Mouse (Mus musculus) heart, embryonic 13.5 days (tissue): Measurements from ENCODE around the gene Nrxn2. TPM values are rescaled to one million over a fixed set of nuclear protein-coding genes. Genes with fewer than 3 reads are reported as not detected.

ENCODE experiments used
- ATAC-seq: fragments of 200-750 bp; cut with Nextera tagmentation; 2 replicates; pipeline ENCODE4 v1.8.0; 2017; ENCODE audit warnings: moderate TSS enrichment; ENCODE audit not compliant: insufficient number of reproducible peaks, low FRiP score, low TSS enrichment; ENCODE audit errors: extremely low read depth
- H3K27ac ChIP-seq: fragments of 300-500 bp; sonication (generic); replicated peaks from 2 replicates; pipeline ENCODE4 v1.5.1; 2015; ENCODE audit warnings: moderate library complexity, mild to moderate bottlenecking, inconsistent platforms
- H3K27me3 ChIP-seq: fragments of 300-500 bp; sonication (generic); replicated peaks from 2 replicates; pipeline ENCODE4 v1.6.1; 2015; ENCODE audit warnings: mild to moderate bottlenecking, inconsistent platforms
- H3K36me3 ChIP-seq: fragments of 300-500 bp; sonication (generic); 2 replicates; pipeline ENCODE4 v1.6.1; 2015; ENCODE audit warnings: mild to moderate bottlenecking, inconsistent platforms
- H3K4me1 ChIP-seq: fragments of 300-500 bp; sonication (generic); 2 replicates; pipeline ENCODE4 v1.6.1; 2015; ENCODE audit warnings: inconsistent platforms
- H3K4me2 ChIP-seq: fragments of 300-500 bp; sonication (generic); 2 replicates; pipeline ENCODE4 v1.6.1; 2015; ENCODE audit warnings: inconsistent platforms, mild to moderate bottlenecking, moderate library complexity
- H3K4me3 ChIP-seq: fragments of 300-500 bp; sonication (generic); 2 replicates; pipeline ENCODE4 v1.5.1; 2015; ENCODE audit warnings: moderate library complexity, mild to moderate bottlenecking, inconsistent platforms
- H3K9ac ChIP-seq: fragments of 300-500 bp; sonication (generic); 2 replicates; pipeline ENCODE4 v1.6.1; 2015; ENCODE audit warnings: inconsistent platforms, mild to moderate bottlenecking, moderate library complexity
- H3K9me3 ChIP-seq: fragments of 300-500 bp; sonication (generic); 2 replicates; pipeline ENCODE4 v1.6.1; 2016; ENCODE audit warnings: inconsistent platforms
- WGBS: fragments of 180-500 bp; shearing (Covaris S2); methylation state at CpG from one replicate; pipeline ENCODE4 v1.1.7; 2015; ENCODE audit warnings: mixed read lengths; 5-methylcytosine and 5-hydroxymethylcytosine counted together
- polyA plus RNA-seq: library from polyadenylated mRNA; unstranded; fragments of >200 nt; fragmentation: Nextera tagmentation; extraction: Ambion mirVana; gene quantifications from 2 replicates; pipeline ENCODE4 v1.2.1, GENCODE M21; 2015

The Nrxn2 gene
- polyA plus RNA-seq, 1 experiment from 2014 or later = 0.52 TPM

- no peak overlapping the region for H3K4me2 ChIP-seq
- H3K36me3 ChIP-seq = no peaks in the 10 kb centered on the region
- H3K27me3 ChIP-seq = peaks cover 32% of the 10 kb centered on the region
- H3K4me1 ChIP-seq = no peaks in the 10 kb centered on the region
- H3K4me3 ChIP-seq = no peak overlapping the region
- no peaks in the 10 kb centered on the region for H3K9me3 ChIP-seq
- no peak overlapping the region for H3K27ac ChIP-seq
- 71% methylated on average over 6 of the region's 6 CpGs for WGBS
- no peak for ATAC-seq
- H3K9ac ChIP-seq = no peak overlapping the region
These were observed 64.4 kb downstream of the Nrxn2 start for GRCm38 (mm10) chr19:6482886-6483285.

GRCm38 (mm10) chr19:6485059-6485630 is 66.6 kb downstream of the Nrxn2 start:
- 68% methylated on average over 13 of the region's 13 CpGs for WGBS
- H3K27me3 ChIP-seq = peaks cover 51% of the 10 kb centered on the region
- H3K4me2 ChIP-seq = no peak overlapping the region
- ATAC-seq = no peak
- no peak overlapping the region for H3K9ac ChIP-seq
- no peak overlapping the region for H3K4me3 ChIP-seq
- no peaks in the 10 kb centered on the region for H3K4me1 ChIP-seq
- no peaks in the 10 kb centered on the region for H3K9me3 ChIP-seq
- no peaks in the 10 kb centered on the region for H3K36me3 ChIP-seq
- H3K27ac ChIP-seq = no peak overlapping the region

- H3K27me3 ChIP-seq = peaks cover 80% of the 10 kb centered on the region
- H3K9ac ChIP-seq = no peak overlapping the region
- H3K4me3 ChIP-seq = no peak overlapping the region
- no peak for ATAC-seq
- no peak overlapping the region for H3K4me2 ChIP-seq
- H3K4me1 ChIP-seq = no peaks in the 10 kb centered on the region
- H3K27ac ChIP-seq = no peak overlapping the region
- no peaks in the 10 kb centered on the region for H3K9me3 ChIP-seq
- WGBS = under 1% methylated on average over 4 of the region's 4 CpGs
- H3K36me3 ChIP-seq = no peaks in the 10 kb centered on the region
These were observed 70.5 kb downstream of the Nrxn2 start for GRCm38 (mm10) chr19:6489030-6489429.

GRCm38 (mm10) chr19:6491538-6491937 is 73.0 kb downstream of the Nrxn2 start:
- ATAC-seq = no peak
- Histone ChIP-seq H3K27me3 (peaks cover 92% of the 10 kb centered on the region), H3K27ac (no peak overlapping the region), H3K9me3 (no peaks in the 10 kb centered on the region), H3K36me3 (no peaks in the 10 kb centered on the region), H3K4me2 (no peak overlapping the region), H3K4me1 (no peaks in the 10 kb centered on the region), H3K4me3 (no peak overlapping the region), H3K9ac (no peak overlapping the region)
- WGBS = 72% methylated on average over 8 of the region's 8 CpGs

- WGBS = 21% methylated on average over 12 of the region's 12 CpGs
- Histone ChIP-seq H3K27ac (no peak overlapping the region), H3K36me3 (no peaks in the 10 kb centered on the region), H3K4me3 (no peak overlapping the region), H3K27me3 (peaks cover 93% of the 10 kb centered on the region), H3K4me1 (no peaks in the 10 kb centered on the region), H3K4me2 (no peak overlapping the region), H3K9me3 (no peaks in the 10 kb centered on the region), H3K9ac (no peak overlapping the region)
- ATAC-seq = no peak
These were observed 73.6 kb downstream of the Nrxn2 start for GRCm38 (mm10) chr19:6492124-6492523.

- Histone ChIP-seq H3K4me2 (no peak overlapping the region), H3K36me3 (no peaks in the 10 kb centered on the region), H3K9ac (no peak overlapping the region), H3K4me3 (no peak overlapping the region), H3K27ac (no peak overlapping the region), H3K27me3 (peaks cover 93% of the 10 kb centered on the region), H3K9me3 (no peaks in the 10 kb centered on the region), H3K4me1 (peaks cover 9% of the 10 kb centered on the region)
- 73% methylated on average over 7 of the region's 7 CpGs for WGBS
- no peak for ATAC-seq
These were observed 74.7 kb downstream of the Nrxn2 start for GRCm38 (mm10) chr19:6493219-6493618.

GRCm38 (mm10) chr19:6494032-6494431 is 75.5 kb downstream of the Nrxn2 start:
- ATAC-seq = no peak
- Histone ChIP-seq H3K4me1 (peaks cover 11% of the 10 kb centered on the region), H3K27ac (no peak overlapping the region), H3K27me3 (peaks cover 96% of the 10 kb centered on the region), H3K9me3 (no peaks in the 10 kb centered on the region), H3K36me3 (no peaks in the 10 kb centered on the region), H3K9ac (no peak overlapping the region), H3K4me2 (no peak overlapping the region), H3K4me3 (no peak overlapping the region)
- 65% methylated on average over 6 of the region's 7 CpGs for WGBS

- WGBS = 53% methylated on average over 18 of the region's 18 CpGs
- peaks cover 97% of the 10 kb centered on the region for H3K27me3 ChIP-seq
- H3K27ac ChIP-seq = no peak overlapping the region
- no peak overlapping the region for H3K4me3 ChIP-seq
- no peak for ATAC-seq
- H3K4me1 ChIP-seq = peaks cover 11% of the 10 kb centered on the region
- no peak overlapping the region for H3K9ac ChIP-seq
- H3K36me3 ChIP-seq = no peaks in the 10 kb centered on the region
- H3K4me2 ChIP-seq = no peak overlapping the region
- H3K9me3 ChIP-seq = no peaks in the 10 kb centered on the region
These were observed 76.1 kb downstream of the Nrxn2 start for GRCm38 (mm10) chr19:6494504-6495170.

- no peak for ATAC-seq
- H3K36me3 ChIP-seq = no peaks in the 10 kb centered on the region
- peaks cover 97% of the 10 kb centered on the region for H3K27me3 ChIP-seq
- H3K4me1 ChIP-seq = peaks cover 11% of the 10 kb centered on the region
- no peak overlapping the region for H3K4me2 ChIP-seq
- no peak overlapping the region for H3K4me3 ChIP-seq
- no peaks in the 10 kb centered on the region for H3K9me3 ChIP-seq
- H3K9ac ChIP-seq = no peak overlapping the region
- 23% methylated on average over 8 of the region's 8 CpGs for WGBS
- no peak overlapping the region for H3K27ac ChIP-seq
These were observed 77.2 kb downstream of the Nrxn2 start for GRCm38 (mm10) chr19:6495714-6496113.

GRCm38 (mm10) chr19:6496462-6497149 is 78.1 kb downstream of the Nrxn2 start:
- peaks cover 97% of the 10 kb centered on the region for H3K27me3 ChIP-seq
- H3K4me3 ChIP-seq = peak overlapping the region; percentile 56; the same call in 1 of the 2 replicates
- H3K27ac ChIP-seq = no peak overlapping the region
- 10% methylated on average over 6 of the region's 6 CpGs for WGBS
- H3K4me2 ChIP-seq = peak overlapping the region; percentile 81
- H3K4me1 ChIP-seq = peaks cover 11% of the 10 kb centered on the region
- no peaks in the 10 kb centered on the region for H3K9me3 ChIP-seq
- no peak overlapping the region for H3K9ac ChIP-seq
- no peak for ATAC-seq
- H3K36me3 ChIP-seq = no peaks in the 10 kb centered on the region

GRCm38 (mm10) chr19:6497150-6497801 is 78.7 kb downstream of the Nrxn2 start:
- H3K9ac ChIP-seq = peak overlapping the region; percentile 69

More at GRCm38 (mm10) chr19:6497150-6497801, 78.7 kb downstream of the Nrxn2 start:
- peaks cover 98% of the 10 kb centered on the region for H3K27me3 ChIP-seq
- 0% methylated on average over 20 of the region's 39 CpGs for WGBS
- H3K9me3 ChIP-seq = no peaks in the 10 kb centered on the region
- no peak overlapping the region for H3K27ac ChIP-seq
- H3K4me3 ChIP-seq = peak overlapping the region; percentile 56
- peaks cover 15% of the 10 kb centered on the region for H3K4me1 ChIP-seq
- peak overlapping the region; percentile 81 for H3K4me2 ChIP-seq
- no peaks in the 10 kb centered on the region for H3K36me3 ChIP-seq
- no peak for ATAC-seq
